Mouse (Mus musculus) forebrain, embryonic 14.5 days (tissue): ENCODE results near the gene Pyroxd1. TPM values are rescaled to one million over a fixed set of nuclear protein-coding genes. Genes with fewer than 3 reads are reported as not detected.
A peak's percentile ranks its signal among the peaks of the same experiment; 100 is the strongest.

Experiments used
- ATAC-seq: fragments of 200-750 bp; cut with Nextera tagmentation; 2 replicates; pipeline ENCODE4 v1.8.0; 2017; ENCODE audit warnings: mild to moderate bottlenecking, moderate library complexity
- DNase-seq: peaks from one replicate; pipeline ENCODE4 v3.0.0-alpha.2; 2015; ENCODE audit warnings: low spot score
- H3K27ac ChIP-seq: fragments of 300-500 bp; sonication (generic); 2 replicates; pipeline ENCODE4 v1.5.1; 2014; ENCODE audit warnings: low read depth, mild to moderate bottlenecking, control low read depth, low read length, moderate library complexity
- H3K27me3 ChIP-seq: fragments of 300-500 bp; sonication (generic); replicated peaks from 2 replicates; pipeline ENCODE4 v1.6.1; 2014; ENCODE audit warnings: low read length, control low read depth, mixed read lengths; ENCODE audit not compliant: control insufficient read depth, insufficient read depth
- H3K36me3 ChIP-seq: fragments of 300-500 bp; sonication (generic); 2 replicates; pipeline ENCODE4 v1.6.1; 2014; ENCODE audit warnings: low read length, control low read depth; ENCODE audit not compliant: control insufficient read depth, insufficient read depth
- H3K4me1 ChIP-seq: fragments of 300-500 bp; sonication (generic); 2 replicates; pipeline ENCODE4 v1.6.1; 2014; ENCODE audit warnings: antibody characterized with exemption, low read length, control low read depth; ENCODE audit not compliant: control insufficient read depth, insufficient read depth
- H3K4me2 ChIP-seq: fragments of 300-500 bp; sonication (generic); 2 replicates; pipeline ENCODE4 v1.6.1; 2014; ENCODE audit warnings: mild to moderate bottlenecking, control low read depth, low read length
- H3K4me3 ChIP-seq: fragments of 300-500 bp; sonication (generic); 2 replicates; pipeline ENCODE4 v1.5.1; 2014; ENCODE audit warnings: low read depth, low read length, control low read depth
- H3K9ac ChIP-seq: fragments of 300-500 bp; sonication (generic); 2 replicates; pipeline ENCODE4 v1.6.1; 2014; ENCODE audit warnings: mild to moderate bottlenecking, low read length, control low read depth, moderate library complexity
- H3K9me3 ChIP-seq: fragments of 300-500 bp; sonication (generic); replicated peaks from 2 replicates; pipeline ENCODE4 v1.6.1; 2016; ENCODE audit warnings: low read length, control low read depth, mixed read lengths; ENCODE audit not compliant: control insufficient read depth
- WGBS: fragments of 180-500 bp; shearing (Covaris S2); extraction: QIAGEN DNeasy Blood & Tissue Kit; methylation state at CpG from one replicate; pipeline ENCODE4 v1.1.7; 2014; 5-methylcytosine and 5-hydroxymethylcytosine counted together
- polyA plus RNA-seq: library from polyadenylated mRNA; unstranded; fragments of >200 nt; fragmentation: Nextera tagmentation; extraction: Ambion mirVana; gene quantifications from 2 replicates; pipeline ENCODE4 v1.2.1, GENCODE M21; 2014

Gene Pyroxd1
- polyA plus RNA-seq, 1 experiment from 2014 or later = 22.1 TPM

DNA sequence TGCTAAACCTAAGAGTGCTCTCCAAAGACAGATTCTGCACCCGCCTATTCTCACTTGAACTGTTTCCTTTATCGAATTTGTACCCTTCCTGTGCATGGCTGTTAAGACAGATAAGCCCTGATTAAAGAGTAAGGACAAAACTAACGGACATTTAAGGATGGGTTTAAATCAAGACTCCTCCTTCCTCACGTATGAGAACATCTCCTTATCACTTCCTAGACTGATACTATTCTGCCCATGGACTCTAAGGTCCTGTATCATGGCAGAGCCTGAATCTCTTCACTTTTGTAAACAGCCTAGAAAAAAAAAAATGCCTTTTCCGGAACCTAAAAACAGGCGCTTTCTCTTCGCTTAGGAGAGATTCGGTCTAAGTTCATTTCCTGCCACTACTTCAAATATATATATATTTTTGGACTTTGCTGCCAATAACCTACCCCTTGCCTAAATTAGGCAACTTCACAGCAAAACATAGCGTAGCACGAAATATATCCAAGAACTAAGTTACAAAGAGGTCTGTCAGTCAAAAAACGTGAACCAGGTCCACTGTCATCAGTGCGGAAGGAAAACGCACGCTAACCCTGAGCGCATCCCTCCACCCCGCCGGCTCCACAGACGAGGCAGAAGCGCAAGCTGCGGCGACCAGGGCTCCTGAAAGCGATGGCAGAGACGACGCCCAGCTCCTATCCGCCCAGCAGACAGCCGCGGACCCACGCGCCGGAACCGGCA is 41.0 kb downstream of the Pyroxd1 start:
- Histone ChIP-seq H3K27me3 (no peaks in the 10 kb centered on the region), H3K4me2 (peak overlapping the region; percentile 67), H3K9me3 (no peaks in the 10 kb centered on the region), H3K36me3 (no peaks in the 10 kb centered on the region), H3K27ac (no peak overlapping the region), H3K9ac (peak overlapping the region; percentile 91), H3K4me3 (peak overlapping the region; percentile 99), H3K4me1 (peaks cover 14% of the 10 kb centered on the region)
- DNase-seq (no peak), ATAC-seq (peak; percentile 81)
- WGBS = 6% methylated on average over 31 of the region's 31 CpGs

DNA sequence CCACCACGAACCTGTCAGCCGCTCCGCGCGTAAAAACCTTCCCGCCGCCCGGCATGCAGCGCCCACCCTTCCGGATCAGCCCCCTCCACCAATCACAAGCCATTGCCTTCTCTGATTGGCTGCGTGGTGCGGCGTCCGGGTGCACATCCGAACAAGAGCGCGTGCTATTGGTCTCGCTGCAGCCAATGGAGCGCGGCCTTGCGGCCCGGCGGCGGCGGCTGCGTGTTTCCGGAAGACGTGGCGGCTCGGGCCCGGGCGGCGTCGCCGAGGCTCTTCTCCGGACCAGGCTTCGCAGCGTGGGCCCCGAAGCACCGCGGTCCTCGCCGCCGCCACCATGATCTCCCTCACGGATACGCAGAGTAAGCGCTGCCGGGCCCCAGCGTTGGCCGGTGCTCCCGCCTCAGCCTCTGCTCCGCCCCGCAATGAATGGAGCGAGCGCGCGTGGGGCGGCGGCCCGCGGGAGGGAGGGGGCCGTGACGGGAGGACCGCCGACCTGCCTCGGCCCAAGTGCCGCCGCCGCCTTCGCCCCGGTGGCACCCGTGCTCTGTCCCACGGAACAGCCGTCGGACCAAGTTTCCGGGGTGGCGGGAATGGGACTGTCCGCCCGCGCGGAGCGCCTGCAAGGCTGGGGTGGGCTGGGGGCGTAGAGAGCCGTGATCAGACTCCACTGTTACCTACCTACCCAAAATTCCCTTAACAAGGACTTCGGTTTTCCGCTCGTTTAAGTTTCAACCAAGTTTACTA is 41.7 kb downstream of the Pyroxd1 start, which contains the start of the genes Recql and Golt1b:
Gene Recql (minus strand): TSS at position 77 of the 744 bp plus-strand sequence.
Gene Golt1b (plus strand): TSS at position 211 of the 744 bp plus-strand sequence.
- Histone ChIP-seq H3K9ac (peak within 1 kb of the TSS; percentile 91), H3K4me3 (peak within 1 kb of the TSS; percentile 99), H3K9me3 (no peaks in the 10 kb centered on the region), H3K27ac (no peak within 1 kb of the TSS), H3K4me2 (peak within 1 kb of the TSS; percentile 74), H3K36me3 (no peaks in the 10 kb centered on the region), H3K4me1 (peaks cover 14% of the 10 kb centered on the region), H3K27me3 (no peaks in the 10 kb centered on the region)
- DNase-seq (peak; percentile 98), ATAC-seq (peak; percentile 100)
- under 1% methylated on average over 67 of the region's 87 CpGs for WGBS

DNA sequence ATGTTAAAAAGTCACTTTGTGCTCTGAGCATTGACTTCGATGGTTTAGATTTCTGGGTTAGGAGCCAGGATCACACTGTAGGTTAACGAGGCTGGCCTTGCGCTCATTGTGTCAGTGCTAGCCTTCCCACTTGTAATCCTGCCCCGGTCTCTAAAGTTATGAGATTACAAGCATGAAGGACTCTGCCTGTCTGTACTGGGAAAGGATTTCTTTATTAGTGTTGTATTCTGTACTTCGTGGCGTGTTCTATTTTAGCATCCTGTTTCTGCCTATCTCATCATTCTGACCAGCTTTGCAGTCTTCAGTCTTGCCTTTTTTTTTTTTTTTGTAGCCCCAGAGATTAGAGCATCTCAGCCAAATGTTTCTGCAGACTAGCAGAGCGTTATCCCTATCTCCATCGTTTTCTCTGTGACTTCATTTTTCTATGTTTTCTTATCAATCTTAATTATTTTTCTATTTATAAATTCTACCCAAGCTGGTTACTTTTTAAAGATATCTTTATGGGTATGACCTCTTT is 42.4 kb downstream of the Pyroxd1 start:
- Histone ChIP-seq H3K4me2 (peak overlapping the region; percentile 74), H3K4me1 (peaks cover 14% of the 10 kb centered on the region), H3K9ac (peak overlapping the region; percentile 91), H3K4me3 (peak overlapping the region; percentile 99), H3K36me3 (no peaks in the 10 kb centered on the region), H3K27me3 (no peaks in the 10 kb centered on the region), H3K27ac (no peak overlapping the region), H3K9me3 (no peaks in the 10 kb centered on the region)
- ATAC-seq (no peak), DNase-seq (no peak)
- 23% methylated on average over 8 of the region's 8 CpGs for WGBS

DNA sequence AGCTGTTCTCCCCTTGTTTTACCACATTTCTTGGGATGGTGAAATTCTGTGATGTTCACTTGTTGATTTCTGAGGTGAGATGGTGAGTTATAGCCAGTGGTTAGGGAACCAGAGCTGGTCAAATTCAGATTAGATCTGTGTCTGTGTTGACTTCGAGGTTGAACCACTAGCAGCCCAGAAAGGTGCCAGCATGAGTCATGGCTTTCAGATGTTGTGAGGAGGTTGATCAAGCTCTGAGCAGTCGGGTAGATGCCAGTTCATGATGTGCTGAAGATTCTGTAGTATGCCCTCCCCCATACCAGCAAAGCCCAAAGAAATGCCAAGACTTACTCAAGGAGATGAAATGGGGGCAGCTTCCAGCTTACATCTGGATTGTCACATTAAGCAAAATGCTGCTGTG is 43.6 kb downstream of the Pyroxd1 start:
- Histone ChIP-seq H3K4me1 (peaks cover 14% of the 10 kb centered on the region), H3K27ac (no peak overlapping the region), H3K9me3 (no peaks in the 10 kb centered on the region), H3K36me3 (no peaks in the 10 kb centered on the region; the same call in 1 of the 2 replicates), H3K27me3 (no peaks in the 10 kb centered on the region), H3K4me2 (no peak overlapping the region), H3K9ac (no peak overlapping the region), H3K4me3 (no peak overlapping the region)
- DNase-seq = no peak
- no peak for ATAC-seq
- 82% methylated on average over 2 of the region's 2 CpGs for WGBS

DNA sequence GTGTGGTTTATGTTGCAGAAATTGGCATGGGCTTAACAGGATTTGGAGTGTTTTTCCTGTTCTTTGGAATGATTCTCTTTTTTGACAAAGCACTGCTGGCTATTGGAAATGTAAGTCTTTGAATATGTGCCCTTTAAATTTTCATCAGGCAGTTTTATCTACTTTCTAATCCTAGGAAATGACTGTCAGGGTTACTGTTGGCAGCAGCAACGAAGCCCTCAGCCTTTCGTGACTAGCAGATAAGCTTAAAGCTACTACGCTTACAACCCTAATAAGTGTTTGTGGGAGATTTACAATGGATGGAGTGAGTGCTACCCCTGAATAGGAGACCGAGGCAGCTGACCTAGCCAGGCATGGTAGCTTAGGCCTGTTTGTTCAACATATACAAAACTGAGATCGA is 46.9 kb downstream of the Pyroxd1 start:
- Histone ChIP-seq H3K27ac (no peak overlapping the region), H3K9ac (no peak overlapping the region), H3K4me2 (no peak overlapping the region), H3K9me3 (no peaks in the 10 kb centered on the region), H3K4me1 (peaks cover 10% of the 10 kb centered on the region), H3K27me3 (no peaks in the 10 kb centered on the region), H3K36me3 (peaks cover 23% of the 10 kb centered on the region), H3K4me3 (no peak overlapping the region)
- WGBS = 91% methylated on average over 5 of the region's 5 CpGs
- no peak for DNase-seq
- no peak for ATAC-seq

DNA sequence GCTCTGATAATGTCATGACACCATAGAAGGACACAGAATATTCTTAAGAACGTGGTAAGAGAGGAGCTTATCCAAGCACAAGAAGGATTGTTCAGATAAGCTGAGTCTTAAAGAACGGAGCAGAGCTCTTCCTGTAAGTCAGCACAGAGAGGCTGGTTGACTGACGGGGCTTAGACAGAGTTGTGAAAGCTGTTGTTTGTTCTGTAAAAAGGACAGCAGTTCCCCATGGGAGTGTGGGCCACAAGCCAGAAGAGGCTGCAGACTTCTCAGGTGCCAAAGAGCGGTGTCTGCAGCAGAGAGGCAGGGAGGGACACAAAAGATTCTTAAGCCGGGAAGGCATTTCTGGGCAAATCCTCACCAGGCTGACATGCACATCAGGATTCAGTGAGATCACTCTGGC is 49.2 kb downstream of the Pyroxd1 start:
- ATAC-seq (no peak), DNase-seq (no peak)
- Histone ChIP-seq H3K36me3 (peaks cover 23% of the 10 kb centered on the region), H3K4me3 (no peak overlapping the region), H3K9me3 (no peaks in the 10 kb centered on the region), H3K27me3 (no peaks in the 10 kb centered on the region), H3K4me2 (no peak overlapping the region), H3K4me1 (no peaks in the 10 kb centered on the region), H3K27ac (no peak overlapping the region), H3K9ac (no peak overlapping the region)
- 83% methylated on average over 5 of the region's 5 CpGs for WGBS

DNA sequence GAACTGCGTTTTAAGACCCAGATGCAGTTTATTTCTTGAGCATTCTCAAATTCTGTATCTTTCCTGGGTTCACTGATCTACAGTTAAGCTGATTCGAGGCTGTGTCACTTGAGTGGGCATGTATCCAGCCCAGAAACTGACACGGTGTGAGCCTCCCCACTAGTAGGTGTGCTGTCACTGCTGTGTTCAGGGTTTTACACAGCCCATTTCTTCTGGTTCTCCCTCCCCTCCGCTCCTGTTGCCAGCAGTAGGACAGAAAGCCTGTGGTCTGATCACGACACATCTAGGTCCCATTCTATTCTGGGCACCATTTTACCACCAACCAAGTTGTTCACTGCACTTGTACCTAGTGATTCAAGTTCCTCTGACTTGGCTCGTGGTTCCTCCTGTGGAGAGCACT is 50.3 kb downstream of the Pyroxd1 start:
- Histone ChIP-seq H3K27me3 (no peaks in the 10 kb centered on the region), H3K27ac (no peak overlapping the region), H3K4me2 (no peak overlapping the region), H3K36me3 (peaks cover 31% of the 10 kb centered on the region), H3K4me1 (no peaks in the 10 kb centered on the region), H3K9ac (no peak overlapping the region), H3K4me3 (no peak overlapping the region), H3K9me3 (no peaks in the 10 kb centered on the region)
- ATAC-seq = no peak
- WGBS = 92% methylated on average over 6 of the region's 6 CpGs
- DNase-seq = no peak

DNA sequence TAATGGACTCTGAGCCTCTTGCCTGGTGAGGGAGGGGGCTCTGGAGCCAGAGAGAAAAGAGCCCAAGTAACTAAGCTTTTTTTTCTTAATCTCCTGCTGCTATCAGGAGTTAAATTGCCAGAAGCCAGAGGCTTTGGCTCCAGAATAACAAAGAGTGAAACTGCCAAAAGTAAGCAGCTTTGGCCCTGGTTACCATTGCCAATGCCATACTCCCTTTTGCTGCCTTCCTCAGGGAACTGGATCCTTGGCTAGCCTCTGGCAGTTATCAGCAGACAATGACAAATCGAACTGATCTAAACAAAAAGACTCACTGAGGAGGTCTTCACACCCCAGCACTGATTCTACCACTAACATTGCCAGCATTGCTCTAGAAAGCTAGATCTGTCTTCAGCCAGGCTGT is 65.7 kb downstream of the Pyroxd1 start:
- no peak overlapping the region for H3K27ac ChIP-seq
- H3K9ac ChIP-seq = no peak overlapping the region
- no peaks in the 10 kb centered on the region for H3K9me3 ChIP-seq
- DNase-seq (peak; percentile 25), ATAC-seq (0 out of 2 replicates have a peak, but pooled peaks have one; percentile 26)
- H3K4me3 ChIP-seq = no peak overlapping the region
- H3K36me3 ChIP-seq = no peaks in the 10 kb centered on the region
- WGBS = 4% methylated on average over 1 of the region's 1 CpGs
- H3K4me1 ChIP-seq = no peaks in the 10 kb centered on the region
- no peak overlapping the region for H3K4me2 ChIP-seq
- peaks cover 25% of the 10 kb centered on the region for H3K27me3 ChIP-seq
